Mouse (Mus musculus) cerebellum, adult 2 months (tissue): ENCODE data around the gene Evi2b.

Experiments
- CTCF ChIP-seq: fragments of 200-500 bp; IDR thresholded peaks from 2 replicates; pipeline ENCODE4 v1.5.1; 2011; ENCODE audit warnings: low read depth, mild to moderate bottlenecking, control low read depth, low read length, moderate library complexity, borderline replicate concordance; ENCODE audit not compliant: insufficient read depth
- POLR2A ChIP-seq: fragments of 200-500 bp; IDR thresholded peaks from 2 replicates; pipeline ENCODE4 v1.6.1; 2011; ENCODE audit warnings: low read length, control low read depth, borderline replicate concordance; ENCODE audit not compliant: insufficient read depth

DNA sequence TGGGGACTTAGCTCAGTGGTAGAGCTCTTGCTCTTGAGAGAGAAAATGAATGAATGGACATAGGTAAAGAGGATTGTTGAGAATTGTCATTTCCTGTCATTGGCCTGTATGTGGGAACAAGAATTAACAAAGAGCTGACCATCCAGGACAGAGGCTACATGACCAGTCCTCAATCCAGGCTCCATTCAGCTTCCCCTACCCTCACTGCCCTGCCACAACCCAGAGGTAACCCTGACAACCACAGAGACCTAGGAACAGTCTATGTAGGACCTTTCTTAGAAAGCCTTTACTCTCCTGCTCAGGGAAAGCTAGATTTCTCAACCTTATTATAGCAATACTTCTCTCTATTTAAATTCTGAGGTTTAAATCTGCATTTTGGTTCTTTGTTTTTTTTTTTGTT is 2.8 kb downstream of the Evi2b start:
- TF ChIP-seq CTCF (no peak), POLR2A (no peak)
